Mouse (Mus musculus) bone marrow macrophage, adult 2 months (primary cell): Measurements from ENCODE around the gene Barx2. TPM values are rescaled to one million over a fixed set of nuclear protein-coding genes. Genes with fewer than 3 reads are reported as not detected.
"Not testable (repeated sequence)": the region's sequence is repeated elsewhere in the genome, so short reads cannot be mapped to it uniquely, and the experiment has no call there.

Experiments used
- H3K27ac ChIP-seq: 2 replicates; pipeline ENCODE4 v1.5.1; 2012; ENCODE audit warnings: low read depth, low read length; ENCODE audit not compliant: insufficient read depth
- H3K4me1 ChIP-seq: 2 replicates; pipeline ENCODE4 v1.6.1; 2012; ENCODE audit warnings: low read length; ENCODE audit not compliant: control insufficient read depth, insufficient read depth
- H3K4me3 ChIP-seq: 2 replicates; pipeline ENCODE4 v1.5.1; 2012; ENCODE audit warnings: mild to moderate bottlenecking, low read length, moderate library complexity; ENCODE audit not compliant: insufficient read depth
- CTCF ChIP-seq: IDR thresholded peaks from 2 replicates; pipeline ENCODE4 v1.5.1; 2012; ENCODE audit warnings: low read depth, mild to moderate bottlenecking, low read length, moderate library complexity
- POLR2A ChIP-seq: IDR thresholded peaks from 2 replicates; pipeline ENCODE4 v1.6.1; 2012; ENCODE audit warnings: mild to moderate bottlenecking, low read depth, low read length, borderline replicate concordance
- polyA plus RNA-seq: library from polyadenylated mRNA; stranded (reverse); fragments of >200 nt; gene quantifications from 2 replicates; pipeline ENCODE4 v1.2.4, GENCODE M21; 2012; ENCODE audit not compliant: missing spikeins, insufficient read depth, insufficient read length

The Barx2 gene
- polyA plus RNA-seq: not detected in 2 replicates

DNA sequence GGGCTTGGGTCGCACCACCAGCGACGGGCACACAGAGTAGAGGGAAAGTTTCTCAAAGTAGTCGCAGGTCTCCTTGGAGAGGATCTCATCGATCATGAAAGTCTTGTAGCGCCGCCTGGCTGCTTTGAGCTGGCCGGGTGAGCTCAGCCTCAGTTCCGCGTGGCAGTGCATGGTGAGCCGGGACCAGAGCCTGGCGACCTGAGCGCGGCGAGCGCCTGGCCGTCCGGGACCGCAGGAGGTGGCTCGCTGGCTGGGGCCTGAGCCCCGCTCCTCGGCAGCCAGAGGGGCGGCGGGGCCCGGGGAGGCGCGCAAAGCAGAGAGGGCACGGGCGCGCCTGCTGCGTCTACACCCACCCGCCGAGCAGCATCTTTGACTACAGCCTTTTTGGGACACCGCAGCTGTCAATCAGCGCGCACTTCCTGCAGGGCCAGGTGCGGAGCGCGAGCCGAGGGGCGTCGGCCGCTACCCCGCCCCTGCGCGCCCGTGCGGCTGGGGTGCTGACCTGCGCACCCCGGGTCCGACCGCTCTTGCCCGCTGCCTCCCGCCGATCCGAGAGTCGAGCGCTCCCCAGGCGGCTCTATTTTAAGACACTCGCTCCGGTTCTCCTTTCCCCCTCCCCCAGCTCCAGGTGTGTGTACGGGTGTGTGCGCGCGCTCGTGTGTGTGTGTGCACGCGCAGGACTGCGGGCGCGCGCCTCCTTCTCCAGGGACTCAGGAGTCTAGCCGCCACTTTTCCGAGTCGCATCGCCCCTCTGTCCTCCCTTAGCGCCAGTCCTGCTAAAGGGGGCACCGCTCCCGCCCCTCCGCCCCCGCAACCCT is at the start of gene Barx2:
TSS of gene Barx2 (minus strand) at position 542 of the 818 bp plus-strand sequence.
- no peak within 1 kb of the TSS for H3K27ac ChIP-seq
- TF ChIP-seq POLR2A: no peak
- TF ChIP-seq CTCF: peak; percentile 42; the same call in 1 of the 2 replicates

DNA sequence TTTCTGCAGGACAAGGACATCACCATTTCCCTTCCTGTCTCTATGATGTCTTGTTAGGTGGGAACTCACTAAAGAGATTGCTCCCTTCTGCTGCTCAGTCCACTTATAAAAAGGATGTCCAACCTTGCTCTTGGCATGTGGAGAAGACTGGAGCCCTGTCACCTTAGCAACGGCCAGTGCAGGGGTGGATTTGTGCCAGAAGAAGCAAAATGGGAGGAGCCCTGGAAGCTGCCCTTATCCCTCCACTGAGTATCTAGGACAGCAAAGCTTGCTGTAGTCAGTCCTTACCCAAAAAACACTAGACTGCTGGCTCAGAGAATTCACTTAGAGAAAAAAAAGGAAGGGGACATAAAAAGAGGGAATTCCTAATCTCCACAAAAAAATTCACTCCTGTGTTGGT is 49.0 kb upstream of the Barx2 start:
- Histone ChIP-seq H3K27ac (no peak overlapping the region), H3K4me1 (no peaks in the 10 kb centered on the region)
- TF ChIP-seq POLR2A (no peak), CTCF (no peak)

More for the DNA sequence above, at the start of gene Barx2:
- peak within 1 kb of the TSS; percentile 5; the same call in 1 of the 2 replicates for H3K4me3 ChIP-seq
- H3K4me1 ChIP-seq: no peaks in the 10 kb centered on the region

DNA sequence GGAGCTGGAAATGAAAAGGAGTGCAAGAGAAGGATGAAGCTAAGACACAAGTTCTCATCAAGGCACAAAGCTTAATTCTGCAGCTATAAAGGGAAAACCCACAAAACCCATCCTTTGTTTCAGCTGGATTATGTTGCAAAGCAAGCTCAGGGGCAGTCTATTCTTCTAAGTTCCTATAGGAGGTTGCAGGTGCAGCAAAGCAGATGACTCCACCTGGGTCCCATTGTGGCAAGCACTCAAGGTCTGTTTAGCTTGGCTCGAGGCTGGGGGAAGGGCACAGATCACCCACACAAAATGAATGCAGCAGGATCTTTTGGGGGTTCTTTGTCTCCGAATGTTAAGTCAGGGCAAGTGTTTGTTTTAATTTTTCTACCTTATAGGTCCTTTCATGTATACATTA is 47.2 kb upstream of the Barx2 start:
- TF ChIP-seq CTCF: no peak
- TF ChIP-seq POLR2A: no peak
- Histone ChIP-seq H3K27ac (no peak overlapping the region), H3K4me1 (no peaks in the 10 kb centered on the region), H3K4me3 (no peak overlapping the region)

More for the DNA sequence above, 49.0 kb upstream of the Barx2 start:
- H3K4me3 ChIP-seq: no peak overlapping the region

DNA sequence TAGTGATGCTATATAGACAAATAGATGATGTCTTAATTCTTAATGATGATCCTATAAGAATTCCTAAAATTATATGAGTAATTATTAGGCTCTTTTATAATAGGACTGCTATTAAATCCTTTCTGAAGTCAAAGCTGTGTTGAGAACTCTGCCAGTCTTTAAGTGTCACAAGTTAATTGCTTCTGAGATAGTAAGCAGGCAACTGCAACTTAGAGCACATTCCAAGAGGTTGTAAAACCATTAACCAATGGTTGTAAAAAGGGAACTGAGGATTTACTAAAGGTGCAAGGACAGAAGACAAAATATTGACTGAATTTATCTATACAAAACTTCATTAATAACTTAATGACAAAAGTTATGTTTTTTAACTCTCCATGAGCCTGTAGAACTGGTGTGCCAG is 44.9 kb upstream of the Barx2 start:
- TF ChIP-seq POLR2A: no peak
- TF ChIP-seq CTCF: no peak
- no peak overlapping the region for H3K4me3 ChIP-seq

DNA sequence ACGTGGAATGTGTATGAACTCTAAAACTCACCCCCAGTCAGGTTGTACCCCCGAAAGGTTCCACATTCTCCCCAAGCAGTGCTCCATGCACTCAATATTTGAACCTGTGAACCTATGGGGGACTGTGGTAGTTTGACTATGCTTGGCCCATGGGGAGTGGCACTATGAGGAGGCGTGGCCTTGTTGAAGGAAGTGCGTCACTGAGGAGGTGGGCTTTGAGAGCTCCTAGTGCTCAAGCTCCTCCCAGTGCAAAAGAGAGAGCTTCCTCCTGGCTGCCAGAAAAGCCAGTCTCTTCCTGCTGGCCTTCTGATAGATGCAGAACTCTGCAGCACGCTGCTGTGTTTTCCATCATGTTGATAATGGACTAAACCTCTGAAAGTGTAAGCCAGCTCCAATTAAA is 37.2 kb upstream of the Barx2 start:
- Histone ChIP-seq H3K4me3 (no peak overlapping the region), H3K4me1 (no peaks in the 10 kb centered on the region), H3K27ac (no peak overlapping the region)
- no peak for TF ChIP-seq POLR2A
- TF ChIP-seq CTCF: no peak

More for the DNA sequence above, 44.9 kb upstream of the Barx2 start:
- Histone ChIP-seq H3K27ac (no peak overlapping the region), H3K4me1 (no peaks in the 10 kb centered on the region)

DNA sequence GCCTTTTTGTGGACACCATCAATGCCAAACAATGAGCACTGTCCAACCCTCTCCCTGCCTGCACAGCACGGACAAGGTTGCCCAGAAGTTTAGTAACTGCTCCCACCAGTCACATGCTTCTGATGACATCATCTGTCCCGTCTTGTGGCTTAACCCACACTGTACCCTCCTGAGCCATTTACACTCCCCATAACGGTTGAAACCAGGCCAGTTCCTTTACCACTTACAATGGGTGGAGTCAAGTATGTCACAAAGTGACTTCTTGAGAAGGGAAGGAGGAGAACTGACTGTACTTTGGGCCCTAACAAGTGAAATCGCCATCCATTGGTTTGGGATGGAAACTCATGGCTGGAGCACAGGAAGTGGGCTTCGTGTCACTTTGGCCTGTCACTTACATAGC is 35.8 kb upstream of the Barx2 start:
- Histone ChIP-seq H3K27ac (no peak overlapping the region), H3K4me1 (no peaks in the 10 kb centered on the region), H3K4me3 (no peak overlapping the region)
- TF ChIP-seq POLR2A: no peak
- TF ChIP-seq CTCF: no peak

DNA sequence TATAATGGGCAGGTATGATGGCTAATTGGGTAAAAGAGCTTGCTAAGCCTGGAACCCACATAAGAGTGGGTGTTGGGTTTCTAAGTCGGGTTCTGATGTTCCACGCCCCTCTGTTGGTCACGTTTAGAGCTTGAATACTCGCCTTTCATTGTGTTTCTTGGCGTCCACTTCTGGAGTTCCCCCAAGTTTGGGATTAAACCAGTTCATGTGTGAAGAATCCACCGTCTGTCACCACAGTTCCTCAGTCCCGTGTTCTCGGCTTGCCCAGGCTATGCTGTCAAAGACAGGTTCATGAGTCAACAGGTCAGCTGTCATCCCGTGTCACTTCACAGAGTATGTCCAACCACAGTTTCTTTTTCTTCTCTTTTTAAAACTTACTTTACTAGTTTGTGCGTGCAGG is 33.8 kb upstream of the Barx2 start:
- Histone ChIP-seq H3K4me3 (no peak overlapping the region), H3K27ac (no peak overlapping the region), H3K4me1 (no peaks in the 10 kb centered on the region)
- TF ChIP-seq POLR2A (no peak), CTCF (no peak)

DNA sequence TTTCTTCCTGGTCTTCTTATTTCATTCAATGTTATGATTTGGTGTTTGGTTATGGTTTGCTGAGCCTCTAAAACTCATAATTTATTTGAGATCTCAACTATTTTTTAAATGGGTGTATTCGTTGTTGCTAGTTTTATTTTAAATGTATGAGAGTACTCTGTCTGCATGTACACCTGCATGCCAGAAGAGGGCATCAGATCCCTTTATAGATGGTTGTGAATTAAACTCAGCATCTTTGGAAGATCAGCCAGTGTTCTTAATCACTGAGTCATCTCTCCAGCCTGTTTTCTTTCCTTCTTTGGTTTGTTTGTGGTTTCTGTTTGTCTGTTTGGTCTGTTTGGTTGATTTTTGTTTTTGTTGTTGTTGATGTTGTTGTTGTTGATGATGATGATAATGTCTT is 29.1 kb upstream of the Barx2 start:
- Histone ChIP-seq H3K4me3 (no peak overlapping the region), H3K27ac (no peak overlapping the region), H3K4me1 (no peaks in the 10 kb centered on the region)
- TF ChIP-seq CTCF (no peak), POLR2A (no peak)

DNA sequence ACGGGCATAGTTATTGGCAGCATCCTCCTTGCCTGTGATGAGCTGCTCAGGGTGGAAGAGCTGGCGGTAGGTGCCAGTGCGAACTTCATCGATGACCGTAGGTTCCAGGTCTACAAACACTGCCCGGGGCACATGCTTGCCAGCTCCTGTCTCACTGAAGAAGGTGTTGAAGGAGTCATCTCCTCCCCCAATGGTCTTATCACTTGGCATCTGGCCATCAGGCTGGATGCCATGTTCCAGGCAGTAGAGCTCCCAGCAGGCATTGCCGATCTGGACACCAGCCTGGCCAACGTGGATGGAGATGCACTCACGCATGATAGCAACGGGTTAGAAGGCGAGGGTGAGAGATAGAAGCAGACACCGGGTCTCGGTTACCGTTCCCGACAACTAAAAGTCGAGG is 23.2 kb upstream of the Barx2 start:
- H3K4me1 ChIP-seq, H3K4me3 ChIP-seq, H3K27ac ChIP-seq: not testable (repeated sequence)

DNA sequence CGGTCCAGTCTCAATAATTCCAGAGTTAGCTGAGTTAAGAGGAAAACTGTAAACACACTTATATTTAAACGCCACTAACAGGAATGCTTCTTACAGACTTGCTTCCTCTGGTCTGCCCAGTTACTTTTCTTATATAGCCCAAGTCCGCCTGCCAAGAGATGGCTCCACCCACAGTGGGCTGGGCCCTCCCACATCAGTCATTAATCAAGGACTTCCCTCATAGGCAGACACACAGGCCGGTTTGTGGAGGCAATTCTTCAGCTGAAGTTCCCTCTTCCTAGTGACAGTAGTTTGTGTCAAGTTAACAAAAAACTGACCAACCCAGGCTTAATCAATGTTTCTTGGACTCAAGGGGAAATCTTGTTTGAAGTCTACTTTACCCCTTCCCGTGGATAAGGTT is 18.4 kb upstream of the Barx2 start:
- TF ChIP-seq CTCF: no peak
- TF ChIP-seq POLR2A: no peak
- H3K4me3 ChIP-seq: no peak overlapping the region
- no peaks in the 10 kb centered on the region for H3K4me1 ChIP-seq
- H3K27ac ChIP-seq: no peak overlapping the region
